Mouse (Mus musculus) thymus, postnatal 10 days (tissue): ENCODE data around the gene Ttc6.

ENCODE experiments used
- DNase-seq, 2 experiments: peaks; one replicate each; pipeline ENCODE4 v3.0.0; 2021; ENCODE audit warnings: low spot score in 2 of 2

Gene Ttc6

GRCm38 (mm10) chr12:57545371-57546241 lies 18.3 kb upstream of the Ttc6 start:
- DNase-seq = no peak

GRCm38 (mm10) chr12:57546415-57547201 lies 17.3 kb upstream of the Ttc6 start, which contains the start of gene Foxa1:
TSS of gene Foxa1 (minus strand) at chr12:57546916.
- DNase-seq = no peak

- no peak for DNase-seq
Observed at GRCm38 (mm10) chr12:57547890-57548289, 16.0 kb upstream of the Ttc6 start.

- DNase-seq = no peak
Observed at GRCm38 (mm10) chr12:57548352-57548980, 15.4 kb upstream of the Ttc6 start.

GRCm38 (mm10) chr12:57548981-57549666 lies 14.8 kb upstream of the Ttc6 start:
- DNase-seq = no peak

GRCm38 (mm10) chr12:57549667-57550160 lies 14.2 kb upstream of the Ttc6 start:
- DNase-seq = no peak

- no peak for DNase-seq
Observed at GRCm38 (mm10) chr12:57550181-57550808, 13.6 kb upstream of the Ttc6 start.

GRCm38 (mm10) chr12:57550881-57551280 lies 13.0 kb upstream of the Ttc6 start:
- no peak for DNase-seq

- DNase-seq = no peak
Observed at GRCm38 (mm10) chr12:57552286-57552685, 11.6 kb upstream of the Ttc6 start.

- no peak for DNase-seq
Observed at GRCm38 (mm10) chr12:57554091-57554490, 9.8 kb upstream of the Ttc6 start.

GRCm38 (mm10) chr12:57571773-57572172 lies 7.9 kb downstream of the Ttc6 start:
- no peak for DNase-seq

GRCm38 (mm10) chr12:57572415-57572814 lies 8.5 kb downstream of the Ttc6 start:
- DNase-seq = no peak

- no peak for DNase-seq
Observed at GRCm38 (mm10) chr12:57575931-57576628, 12.2 kb downstream of the Ttc6 start.

GRCm38 (mm10) chr12:57607624-57608023 lies 43.7 kb downstream of the Ttc6 start:
- DNase-seq = no peak

- DNase-seq = no peak
Observed at GRCm38 (mm10) chr12:57615137-57615536, 51.2 kb downstream of the Ttc6 start.

- no peak for DNase-seq
Observed at GRCm38 (mm10) chr12:57622030-57622429, 58.1 kb downstream of the Ttc6 start.

GRCm38 (mm10) chr12:57623264-57623663 lies 59.4 kb downstream of the Ttc6 start:
- no peak for DNase-seq

GRCm38 (mm10) chr12:57624011-57624608 lies 60.2 kb downstream of the Ttc6 start:
- DNase-seq = no peak

- no peak for DNase-seq
Observed at GRCm38 (mm10) chr12:57650011-57650410, 86.1 kb downstream of the Ttc6 start.

- no peak for DNase-seq
Observed at GRCm38 (mm10) chr12:57650677-57651076, 86.8 kb downstream of the Ttc6 start.
